Mouse (Mus musculus) megakaryocyte progenitor cell, adult 5-6 weeks (primary cell): ENCODE measurements around the gene Rmi2. TPM values are rescaled to one million over a fixed set of nuclear protein-coding genes. Genes with fewer than 3 reads are reported as not detected.

ENCODE experiments used
- ATAC-seq: replicated peaks from 2 replicates; pipeline ENCODE4 v1.8.0; 2016; ENCODE audit warnings: mild to moderate bottlenecking, moderate TSS enrichment, inconsistent platforms; ENCODE audit not compliant: poor library complexity
- total RNA-seq, 2 experiments: library from RNA; stranded (forward) in 1 of 2; stranded (reverse) in 1 of 2; fragments of 157-497, 149-512 nt in 1 of 2; fragments of 200-1000 nt in 1 of 2; gene quantifications; 2 replicates each; pipeline versions ENCODE4 v1.2.3 to v1.2.4; 2015 to 2017

Gene Rmi2
- total RNA-seq, 2 experiments from 2014 or later = 6.0 to 6.9 TPM

- no peak for ATAC-seq
Observed at GRCm38 (mm10) chr16:10915066-10915465, 80.2 kb downstream of the Rmi2 start.

GRCm38 (mm10) chr16:10916271-10916670 is 81.4 kb downstream of the Rmi2 start:
- ATAC-seq = no peak

GRCm38 (mm10) chr16:10919856-10920255 is 85.0 kb downstream of the Rmi2 start:
- ATAC-seq = no peak

GRCm38 (mm10) chr16:10923561-10923960 is 88.7 kb downstream of the Rmi2 start:
- no peak for ATAC-seq

- ATAC-seq = no peak
Observed at GRCm38 (mm10) chr16:10925591-10926180, 90.8 kb downstream of the Rmi2 start.

GRCm38 (mm10) chr16:10927026-10927425 is 92.2 kb downstream of the Rmi2 start:
- ATAC-seq = peak; percentile 97

- no peak for ATAC-seq
Observed at GRCm38 (mm10) chr16:10933372-10933771, 98.5 kb downstream of the Rmi2 start.

GRCm38 (mm10) chr16:10934047-10934446 is 99.2 kb downstream of the Rmi2 start:
- ATAC-seq = 0 out of 2 replicates have a peak, but pooled peaks have one; percentile 29

GRCm38 (mm10) chr16:10936700-10937319 is 102.0 kb downstream of the Rmi2 start:
- no peak for ATAC-seq

- 0 out of 2 replicates have a peak, but pooled peaks have one; percentile 17 for ATAC-seq
Observed at GRCm38 (mm10) chr16:10937497-10937896, 102.6 kb downstream of the Rmi2 start.

GRCm38 (mm10) chr16:10939932-10940331 is 105.1 kb downstream of the Rmi2 start:
- no peak for ATAC-seq

- 0 out of 2 replicates have a peak, but pooled peaks have one; percentile 23 for ATAC-seq
Observed at GRCm38 (mm10) chr16:10940661-10941060, 105.8 kb downstream of the Rmi2 start.

Other genes starting within 250 kb of the Rmi2 start
- 0.39 and 0.59 TPM in 2 replicates for gene Socs1, start 49.5 kb upstream of the Rmi2 start, total RNA-seq (2015)
- 0.64 and 1.4 TPM in 2 replicates for gene Socs1, start 49.5 kb upstream of the Rmi2 start, total RNA-seq (2017)
- not detected in 2 replicates for gene Tnp2, start 46.4 kb upstream of the Rmi2 start, total RNA-seq (2015)
- gene Tnp2, start 46.4 kb upstream of the Rmi2 start, total RNA-seq (2017) = not detected in 2 replicates
- gene Prm3, start 44.1 kb upstream of the Rmi2 start, total RNA-seq (2015) = not detected in 2 replicates
- not detected in 2 replicates for gene Prm3, start 44.1 kb upstream of the Rmi2 start, total RNA-seq (2017)
- gene Prm2, start 38.9 kb upstream of the Rmi2 start, total RNA-seq (2015) = not detected in 2 replicates
- gene Prm2, start 38.9 kb upstream of the Rmi2 start, total RNA-seq (2017) = not detected in 2 replicates
- not detected in 2 replicates for gene Prm1, start 29.2 kb upstream of the Rmi2 start, total RNA-seq (2015)
- not detected in 2 replicates for gene Prm1, start 29.2 kb upstream of the Rmi2 start, total RNA-seq (2017)
- gene Gm11172, start 22.1 kb upstream of the Rmi2 start, total RNA-seq (2015) = not detected in 2 replicates
- not detected in 2 replicates for gene Gm11172, start 22.1 kb upstream of the Rmi2 start, total RNA-seq (2017)
- gene Snn, start 225.9 kb downstream of the Rmi2 start, total RNA-seq (2015) = 0.59 and 2.1 TPM in 2 replicates
- gene Snn, start 225.9 kb downstream of the Rmi2 start, total RNA-seq (2017) = 1.2 and 2.7 TPM in 2 replicates
- gene Litaf, start 231.1 kb downstream of the Rmi2 start, total RNA-seq (2015) = 31.8 and 35.0 TPM in 2 replicates
- 20.7 and 25.8 TPM in 2 replicates for gene Litaf, start 231.1 kb downstream of the Rmi2 start, total RNA-seq (2017)